Mouse (Mus musculus) kidney, postnatal 25 days (tissue): ENCODE measurements around the gene Tanc1.

Experiments
- DNase-seq, 2 experiments: peaks; one replicate each; pipeline ENCODE4 v3.0.0; 2021; ENCODE audit warnings: mixed read lengths in 2 of 2

Tanc1 gene

DNA sequence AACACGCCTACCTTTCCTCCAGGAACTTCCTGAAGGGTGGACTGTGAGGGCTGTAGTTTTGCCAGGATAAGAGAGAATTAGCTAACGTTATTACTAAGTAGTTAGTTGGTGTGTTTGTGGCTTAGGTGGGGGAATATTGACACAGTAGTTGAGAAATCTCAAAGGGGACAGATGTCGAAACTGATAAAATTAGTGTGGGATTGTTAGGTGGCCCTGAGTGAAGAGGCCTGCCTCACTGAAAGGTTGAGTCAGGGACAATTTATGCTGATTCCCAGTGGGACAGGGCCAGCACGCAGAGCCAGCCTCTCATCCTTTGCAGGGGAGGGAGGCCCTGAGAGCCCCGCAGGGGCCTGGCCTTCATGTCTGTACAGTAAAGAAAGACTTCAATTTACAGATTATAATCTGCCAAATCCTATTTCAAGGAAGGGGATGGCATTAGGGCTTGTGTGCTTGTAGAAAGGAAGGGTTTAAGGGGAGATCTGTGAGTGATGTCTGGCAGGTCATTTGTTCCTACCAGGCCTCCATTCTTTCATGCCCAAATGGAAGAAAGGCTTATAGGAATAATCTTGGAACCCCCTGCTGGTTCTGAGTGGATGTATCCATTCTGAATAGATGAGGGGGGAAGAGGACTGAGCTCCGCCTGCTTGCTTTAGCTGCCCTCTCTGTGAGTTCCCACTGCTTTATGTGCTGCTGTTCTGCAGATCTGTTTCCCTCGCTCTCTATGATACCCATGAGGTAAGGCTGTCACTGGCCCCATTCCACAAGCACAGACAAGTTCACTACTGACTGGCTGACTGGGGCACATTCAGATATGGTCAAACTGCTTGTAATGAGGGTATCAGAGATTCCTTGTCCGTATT is 41.7 kb downstream of the Tanc1 start:
- no peak for DNase-seq

DNA sequence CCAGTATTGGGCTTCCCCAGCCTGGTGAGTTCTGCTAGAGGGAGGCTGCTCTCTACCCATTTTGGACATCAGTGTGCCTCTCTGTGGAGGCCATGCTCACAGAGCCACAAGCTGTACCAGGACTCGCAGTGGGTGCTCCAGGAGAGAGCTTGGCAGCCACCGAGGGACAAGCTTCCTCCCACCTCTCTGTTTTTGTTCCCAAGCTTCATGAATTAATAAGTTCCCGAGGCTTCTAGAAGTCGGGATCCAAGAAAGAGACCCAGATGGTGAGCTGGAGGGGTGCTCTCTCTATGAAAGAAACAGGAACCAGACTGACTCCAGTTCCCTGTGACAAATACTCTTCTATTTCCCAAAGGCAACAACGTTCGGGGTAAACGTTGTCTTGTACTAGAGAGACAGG is 43.6 kb downstream of the Tanc1 start:
- DNase-seq: no peak

GRCm38 (mm10) chr2:59656680-59657079 is 44.8 kb downstream of the Tanc1 start:
- DNase-seq: no peak

- DNase-seq: no peak
These were observed 47.8 kb downstream of the Tanc1 start for GRCm38 (mm10) chr2:59659686-59660085.

DNA sequence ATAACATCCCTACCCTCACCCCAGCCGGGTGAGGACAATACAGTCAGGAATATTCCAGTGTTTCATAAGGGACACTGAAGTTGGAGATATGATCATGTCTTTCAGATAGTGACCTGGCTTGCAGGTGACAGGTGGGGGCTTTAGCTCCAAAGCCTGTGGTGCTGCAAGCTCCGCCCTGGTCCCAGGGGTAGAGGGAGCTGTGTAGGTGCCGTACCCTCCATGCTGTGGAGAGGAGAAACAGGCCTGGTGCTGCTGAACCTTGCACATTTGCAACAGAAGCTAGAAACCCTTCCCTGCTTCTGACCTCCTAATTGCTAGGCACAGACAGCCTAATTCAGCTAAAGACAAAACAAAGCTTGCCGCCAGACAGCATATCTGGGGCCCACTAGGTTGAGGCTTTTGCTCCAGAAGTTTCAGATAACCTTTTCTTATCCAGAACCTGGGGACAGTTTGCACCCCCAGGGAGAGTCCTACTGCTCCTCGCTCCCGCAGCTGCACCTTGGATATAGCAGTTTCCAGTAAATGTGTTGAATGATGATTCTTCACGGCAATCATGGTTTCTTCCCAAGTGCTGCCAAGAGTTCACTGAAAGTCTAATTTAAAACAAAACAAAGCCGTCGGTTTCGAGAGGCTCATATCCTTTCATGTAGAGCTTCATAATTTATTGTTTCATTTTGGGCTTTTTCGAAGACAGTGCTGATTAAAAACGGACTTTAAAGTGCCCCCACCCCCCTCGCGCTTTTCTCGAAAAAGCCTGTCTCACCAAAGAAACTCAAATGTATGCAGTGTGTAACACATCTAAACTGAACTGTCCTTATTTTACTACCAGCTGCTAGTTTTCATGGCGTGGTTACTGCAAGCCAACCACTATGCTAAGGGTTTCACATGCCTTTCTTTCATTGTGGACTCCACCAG is 49.3 kb downstream of the Tanc1 start:
- DNase-seq: no peak

GRCm38 (mm10) chr2:59664803-59665567 is 53.1 kb downstream of the Tanc1 start:
- no peak for DNase-seq

DNA sequence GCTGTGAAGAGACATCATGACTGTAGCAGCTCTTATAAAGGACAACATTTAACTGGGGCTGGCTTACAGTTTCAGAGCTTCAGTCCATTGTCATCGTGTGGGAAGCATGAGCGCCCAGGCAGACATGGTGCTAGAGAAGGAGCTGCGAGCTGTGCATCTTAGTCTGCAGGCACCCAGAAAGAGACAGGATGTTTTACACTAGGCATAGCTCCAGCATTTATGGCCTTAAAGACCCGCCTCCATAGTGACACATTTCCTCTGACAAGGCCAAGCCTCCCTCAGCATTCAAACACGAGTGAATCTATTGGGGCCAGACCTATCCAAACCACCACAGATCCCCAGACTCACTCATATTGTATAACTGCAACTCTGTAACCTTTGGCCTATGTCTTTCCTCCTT is 54.7 kb downstream of the Tanc1 start:
- DNase-seq: no peak

DNA sequence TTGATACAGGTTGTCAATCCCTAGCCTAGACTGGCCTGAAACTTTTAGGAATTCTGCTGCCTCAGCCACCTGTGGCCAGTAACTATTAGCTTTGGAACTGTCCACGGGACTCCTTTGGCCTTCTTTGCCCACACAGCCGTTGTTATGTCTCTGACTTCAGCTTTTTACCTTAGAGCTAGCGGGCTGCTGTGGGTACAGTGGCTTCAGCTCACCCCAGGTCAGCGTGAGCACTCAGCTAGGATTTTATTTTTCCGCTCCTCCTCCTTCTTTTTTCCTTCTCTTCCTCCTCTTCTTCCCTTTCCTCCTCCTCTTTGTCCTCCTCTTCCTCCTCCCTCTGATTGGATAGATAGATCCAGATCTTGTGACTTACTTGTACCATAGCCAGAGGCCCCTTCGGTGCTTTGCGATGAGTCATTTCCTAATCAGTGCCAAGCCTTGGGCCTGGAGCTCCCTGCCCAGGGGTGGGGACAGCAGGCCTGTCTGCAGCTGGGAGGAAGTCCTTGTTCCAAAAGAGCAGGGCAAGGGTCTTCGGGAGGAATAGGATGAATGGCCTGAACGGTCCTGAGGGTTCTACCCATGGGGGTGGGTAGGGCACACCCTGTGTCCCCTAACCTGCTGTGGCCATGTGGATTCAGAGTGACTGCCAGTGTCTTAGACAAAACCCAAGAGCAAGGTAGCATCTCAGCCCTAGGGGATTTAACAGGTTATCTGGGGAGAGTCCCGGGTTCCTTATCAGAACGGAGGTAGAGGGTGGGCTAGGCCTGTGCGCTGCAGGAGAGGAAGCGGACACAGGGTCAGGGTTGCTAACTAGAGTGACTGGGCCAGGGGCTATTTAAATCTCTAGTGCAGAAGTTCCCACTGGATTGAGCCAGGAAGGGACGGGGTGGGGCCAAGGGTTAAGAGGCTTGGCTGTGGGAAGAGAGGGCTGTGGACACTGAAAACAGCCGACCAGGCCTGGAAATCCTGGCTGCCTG is 58.5 kb downstream of the Tanc1 start:
- DNase-seq: peak; percentile 80 to 89

DNA sequence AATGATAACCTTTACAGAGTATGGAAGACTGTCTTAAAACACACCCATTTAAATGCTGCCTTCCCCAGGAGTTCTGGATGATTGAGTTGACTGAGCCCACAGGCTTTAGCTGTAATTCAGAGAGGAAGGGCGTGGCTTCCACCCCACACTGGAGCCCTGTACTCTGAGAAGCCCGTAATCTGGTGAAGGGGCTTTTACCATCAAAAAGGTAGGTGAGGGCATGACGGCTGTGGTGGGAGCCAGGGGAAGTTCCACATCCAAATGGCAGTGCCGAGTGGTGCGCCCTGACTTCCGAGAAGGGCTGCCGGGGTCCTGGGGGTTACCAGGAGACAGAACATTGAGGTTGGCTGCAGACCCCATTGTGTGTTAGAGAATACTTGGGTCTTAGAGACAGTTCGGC is 59.8 kb downstream of the Tanc1 start:
- no peak for DNase-seq

- DNase-seq: no peak
These were observed 60.2 kb downstream of the Tanc1 start for GRCm38 (mm10) chr2:59672086-59672485.

DNA sequence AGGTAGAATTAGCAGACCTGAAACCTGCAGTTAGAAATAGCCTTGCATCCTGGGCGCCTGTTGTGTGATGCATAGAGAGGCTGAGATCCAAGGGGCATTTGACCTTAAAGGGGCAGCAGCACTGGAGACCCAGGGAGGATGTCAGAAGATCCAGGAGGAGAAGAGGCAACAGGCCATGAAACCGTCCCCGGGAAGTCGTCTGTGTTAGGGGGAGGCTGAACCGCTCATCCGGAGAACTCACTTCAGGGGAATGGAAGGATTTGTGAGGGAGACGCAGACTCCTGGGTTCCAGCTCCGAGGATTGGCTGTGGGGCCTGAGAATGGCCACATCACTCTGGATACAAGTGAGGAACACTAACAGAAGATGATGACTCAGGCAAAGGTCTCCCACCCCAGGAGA is 60.8 kb downstream of the Tanc1 start:
- no peak for DNase-seq

GRCm38 (mm10) chr2:59673351-59673750 is 61.5 kb downstream of the Tanc1 start:
- DNase-seq: no peak

DNA sequence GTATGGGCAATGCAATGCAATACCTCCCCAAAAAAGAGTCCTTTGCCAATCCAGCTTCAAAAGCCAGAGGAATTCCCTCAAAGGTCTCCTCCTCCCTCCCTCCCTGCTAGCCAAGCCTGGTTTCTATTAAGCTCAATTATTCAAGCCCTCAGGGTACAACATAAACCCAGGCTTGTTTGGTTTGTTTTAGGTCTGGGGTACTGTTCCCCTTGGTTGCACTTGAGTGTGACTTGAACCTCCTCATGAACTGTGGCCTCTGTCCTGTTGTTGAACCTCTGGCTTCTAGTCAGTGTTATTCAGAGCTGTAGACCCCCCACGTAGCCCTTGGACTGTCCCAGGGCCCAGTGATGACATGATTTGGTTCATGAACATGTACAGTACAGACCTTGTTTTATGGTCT is 62.0 kb downstream of the Tanc1 start:
- no peak for DNase-seq

- peak; percentile 40 to 57 for DNase-seq
These were observed 63.6 kb downstream of the Tanc1 start for GRCm38 (mm10) chr2:59675270-59675995.

GRCm38 (mm10) chr2:59676041-59676440 is 64.2 kb downstream of the Tanc1 start:
- peak in 1 of 2 experiments; percentile 50 for DNase-seq

DNA sequence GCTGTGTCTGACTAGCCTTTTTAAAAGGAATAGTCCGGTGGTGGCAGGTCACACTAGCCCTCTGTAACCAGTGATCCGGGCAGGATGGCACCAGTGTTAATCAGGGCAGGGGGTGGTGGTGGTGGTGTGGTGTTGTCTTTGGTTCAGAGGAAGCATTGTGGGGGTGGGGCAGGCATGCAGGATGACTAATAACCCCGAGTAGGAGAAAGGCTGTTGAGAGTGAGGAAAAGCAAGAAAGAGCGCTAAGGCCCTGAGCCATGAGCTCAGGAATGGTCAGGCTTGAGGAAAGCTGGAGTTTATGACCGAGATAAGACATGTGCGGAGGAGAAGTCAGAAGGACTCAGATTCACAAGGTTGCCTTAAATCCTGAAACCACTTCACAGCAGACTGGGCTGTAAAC is 64.6 kb downstream of the Tanc1 start:
- peak; percentile 56 to 71 for DNase-seq

DNA sequence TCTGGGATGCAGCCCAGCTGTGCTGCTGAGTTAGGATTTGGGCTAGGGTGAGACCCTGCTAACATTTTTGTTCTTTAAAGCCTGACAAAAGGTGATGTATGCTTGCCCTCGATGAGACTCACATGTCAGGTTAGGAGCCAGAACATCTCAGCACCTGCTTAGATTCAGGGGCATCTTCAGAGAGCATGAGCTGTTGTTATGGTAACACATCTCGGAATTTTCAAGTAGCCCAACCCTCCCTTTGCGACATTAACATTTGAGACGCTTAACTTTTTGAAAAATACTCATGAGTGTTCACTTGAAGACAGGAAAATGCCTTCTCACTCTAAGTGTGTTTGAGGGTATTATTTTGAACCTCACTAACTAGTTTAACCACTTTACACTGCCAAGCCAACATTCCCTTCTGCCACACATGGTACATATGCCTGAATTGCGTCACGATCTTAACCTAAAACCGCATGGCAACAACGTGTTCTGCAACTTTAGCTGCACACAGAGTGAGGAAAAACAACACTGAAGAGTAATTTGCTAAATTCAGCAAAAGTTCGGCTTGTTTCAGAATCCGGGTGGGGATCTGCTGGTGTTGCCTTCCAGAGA is 67.7 kb downstream of the Tanc1 start:
- no peak for DNase-seq

DNA sequence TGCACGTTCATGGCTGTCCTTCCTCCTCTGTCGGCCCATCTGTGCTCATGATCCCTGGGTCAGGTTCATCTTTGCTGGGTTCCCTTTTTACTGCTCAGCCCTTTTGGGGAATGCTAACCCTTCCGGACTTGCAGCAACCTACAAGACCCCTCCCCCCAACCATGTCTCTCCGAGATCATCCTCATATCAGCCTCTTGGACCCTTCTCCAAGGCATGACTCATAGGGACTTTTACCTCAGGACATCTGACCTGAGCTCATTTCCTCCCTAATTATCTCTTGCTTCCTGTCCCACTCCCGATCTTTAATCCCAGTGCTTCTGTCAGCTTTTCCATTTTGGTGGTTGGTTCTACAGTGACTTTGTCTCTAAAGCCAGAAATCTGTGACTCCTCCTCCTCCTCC is 68.9 kb downstream of the Tanc1 start:
- DNase-seq: no peak

GRCm38 (mm10) chr2:59681181-59681580 is 69.3 kb downstream of the Tanc1 start:
- no peak for DNase-seq

DNA sequence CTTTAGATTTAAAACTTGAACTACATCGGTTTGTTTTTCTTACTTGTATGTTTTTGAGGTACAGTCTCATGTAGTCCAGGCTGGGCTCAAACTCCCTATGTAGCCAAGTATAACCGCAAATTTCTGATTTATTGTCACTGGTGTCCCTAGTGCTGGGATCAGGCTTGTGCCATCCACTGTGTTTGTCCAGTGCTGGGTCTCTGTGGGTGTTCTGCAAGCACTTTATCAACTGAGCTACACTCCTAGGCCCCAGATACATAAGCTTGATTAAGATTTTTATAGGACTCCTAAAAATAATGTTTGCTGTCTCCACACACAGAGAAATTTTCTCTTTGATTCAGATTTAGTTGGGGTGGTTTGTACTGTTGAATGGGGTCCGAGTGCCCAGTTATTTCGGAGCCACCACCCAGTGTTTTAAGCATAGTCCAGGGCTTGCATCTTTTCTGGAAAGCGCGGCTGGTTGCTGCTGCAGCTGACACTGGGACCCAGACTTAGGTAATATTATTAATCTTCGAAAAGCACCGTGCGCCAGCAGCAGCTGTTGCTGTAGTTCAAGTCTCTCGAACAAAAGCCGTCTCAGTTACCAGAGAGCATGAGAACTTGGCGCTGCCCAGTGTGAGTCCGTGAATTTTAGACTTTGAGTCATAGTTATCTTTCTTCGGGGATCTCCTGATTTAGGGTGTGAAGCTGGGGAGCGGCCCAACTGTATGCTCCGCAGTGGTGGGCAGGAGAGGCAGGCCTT is 73.2 kb downstream of the Tanc1 start:
- DNase-seq: no peak
